24 mouse cellular contexts compared by ENCODE assay signal in genomic region chr16:6119472-6119871, GRCm38 (mm10).
DNase-seq lines count a peak whose midpoint lies in the region; ATAC-seq and TF ChIP-seq lines count a peak whose summit lies in the region.
"Had no signal": no experiment of that assay in that cellular context is flagged by ENCODE, and none has a peak within 500 bp of the region (broad histone marks: within the 10 kb centered on the region; RNA-seq: fewer than 3 reads in every experiment).

No protein-coding gene starts in this region.

- TF ChIP-seq CTCF in liver, embryonic 14.5 days (IDR thresholded peaks at IDR 0.05; ENCODE audit: low read depth): no peak
- no peak for TF ChIP-seq CTCF in layer of hippocampus, adult 2 months (conservative IDR thresholded peaks at IDR 0.05)

- H3K9ac ChIP-seq in forebrain, embryonic 11.5 days (ENCODE audit: low read length): no peak overlapping the region
- no peak overlapping the region for H3K9ac ChIP-seq in midbrain, embryonic 11.5 days (ENCODE audit: low read length)
- H3K9ac ChIP-seq in midbrain, embryonic 14.5 days (replicated peaks; ENCODE audit: low read length): no peak overlapping the region
- no peak overlapping the region for H3K9ac ChIP-seq in liver, embryonic 14.5 days (replicated peaks)
- H3K9ac ChIP-seq: embryonic facial prominence, embryonic 13.5 days; forebrain, embryonic 12.5 days; heart, embryonic 15.5 days; hindbrain, embryonic 14.5 days; intestine, embryonic 15.5 days had no signal

- TF ChIP-seq EP300 in liver, embryonic 14.5 days (IDR thresholded peaks at IDR 0.05; ENCODE audit: low read depth): peak; percentile 75

- no peaks in the 10 kb centered on the region for H3K27me3 ChIP-seq in forebrain, embryonic 11.5 days (ENCODE audit: control insufficient read depth, insufficient read depth, low read length)
- no peaks in the 10 kb centered on the region for H3K27me3 ChIP-seq in forebrain, embryonic 10.5 days (ENCODE audit: poor library complexity, severe bottlenecking)
- H3K27me3 ChIP-seq in midbrain, embryonic 11.5 days (ENCODE audit: control insufficient read depth, insufficient read depth, low read length): no peaks in the 10 kb centered on the region
- no peaks in the 10 kb centered on the region for H3K27me3 ChIP-seq in midbrain, embryonic 14.5 days (ENCODE audit: control insufficient read depth, insufficient read depth, low read length)
- H3K27me3 ChIP-seq in liver, embryonic 14.5 days (ENCODE audit: control insufficient read depth, insufficient read depth, low read length): no peaks in the 10 kb centered on the region
- H3K27me3 ChIP-seq: embryonic facial prominence, embryonic 13.5 days; forebrain, embryonic 12.5 days; heart, embryonic 15.5 days; intestine, embryonic 15.5 days; Patski had no signal

- H3K4me1 ChIP-seq in forebrain, embryonic 11.5 days (replicated peaks; ENCODE audit: control insufficient read depth, insufficient read depth, low read length): no peaks in the 10 kb centered on the region
- peaks cover under 1% of the 10 kb centered on the region; the same call in 1 of the 2 replicates for H3K4me1 ChIP-seq in forebrain, embryonic 10.5 days
- H3K4me1 ChIP-seq in midbrain, embryonic 11.5 days (ENCODE audit: control insufficient read depth, insufficient read depth, low read length): no peaks in the 10 kb centered on the region
- no peaks in the 10 kb centered on the region for H3K4me1 ChIP-seq in midbrain, embryonic 14.5 days (ENCODE audit: control insufficient read depth, insufficient read depth, low read length)
- H3K4me1 ChIP-seq in liver, embryonic 14.5 days (replicated peaks; ENCODE audit: control insufficient read depth in 2 of 2, insufficient read depth in 2 of 2, low read length in 1 of 2): peaks cover 0 to 7% of the 10 kb centered on the region in 2 experiments; a peak in 2 of 4 replicates
- H3K4me1 ChIP-seq: embryonic facial prominence, embryonic 13.5 days; forebrain, embryonic 12.5 days; heart, embryonic 15.5 days; hindbrain, embryonic 10.5 days; intestine, embryonic 15.5 days had no signal

- no peak for ATAC-seq in forebrain, embryonic 11.5 days (replicated peaks; ENCODE audit: low FRiP score)
- ATAC-seq in midbrain, embryonic 11.5 days (ENCODE audit: low FRiP score): no peak
- ATAC-seq in midbrain, embryonic 14.5 days (ENCODE audit: low FRiP score, low TSS enrichment): no peak
- no peak for ATAC-seq in liver, embryonic 14.5 days (ENCODE audit: insufficient read depth)
- ATAC-seq: activated CD4-positive, CD25-positive, alpha-beta regulatory T cell, adult 4 months; forebrain, embryonic 16.5 days; intestine, embryonic 15.5 days; Patski had no signal

- H3K9me3 ChIP-seq in forebrain, embryonic 11.5 days (ENCODE audit: control insufficient read depth, low read length): no peaks in the 10 kb centered on the region
- peaks cover 5% of the 10 kb centered on the region; the same call in 1 of the 2 replicates for H3K9me3 ChIP-seq in forebrain, embryonic 10.5 days
- H3K9me3 ChIP-seq in midbrain, embryonic 11.5 days (ENCODE audit: control insufficient read depth, low read length): no peaks in the 10 kb centered on the region; the same call in 1 of the 2 replicates
- no peaks in the 10 kb centered on the region for H3K9me3 ChIP-seq in midbrain, embryonic 14.5 days (ENCODE audit: control insufficient read depth, low read length)
- H3K9me3 ChIP-seq in liver, embryonic 14.5 days (ENCODE audit: control insufficient read depth, low read length): no peaks in the 10 kb centered on the region
- H3K9me3 ChIP-seq: embryonic facial prominence, embryonic 13.5 days; forebrain, embryonic 12.5 days; heart, embryonic 15.5 days; intestine, embryonic 15.5 days had no signal

- H3K4me3 ChIP-seq in forebrain, embryonic 11.5 days (ENCODE audit: low read depth, low read length): no peak overlapping the region
- H3K4me3 ChIP-seq in forebrain, embryonic 10.5 days: no peak overlapping the region
- H3K4me3 ChIP-seq in midbrain, embryonic 11.5 days (ENCODE audit: low read depth, low read length): no peak overlapping the region
- no peak overlapping the region for H3K4me3 ChIP-seq in midbrain, embryonic 14.5 days (replicated peaks; ENCODE audit: low read depth, low read length)
- no peak overlapping the region for H3K4me3 ChIP-seq in liver, embryonic 14.5 days (ENCODE audit: insufficient read depth in 1 of 2, low read depth in 2 of 2, low read length in 2 of 2)
- no peak overlapping the region for H3K4me3 ChIP-seq in layer of hippocampus, adult 2 months
- H3K4me3 ChIP-seq: embryonic facial prominence, embryonic 13.5 days; forebrain, embryonic 12.5 days; heart, embryonic 15.5 days; hindbrain, embryonic 10.5 days; intestine, embryonic 15.5 days had no signal

- no peak overlapping the region for H3K4me2 ChIP-seq in forebrain, embryonic 11.5 days (ENCODE audit: low read depth, low read length, severe bottlenecking)
- no peak overlapping the region for H3K4me2 ChIP-seq in midbrain, embryonic 11.5 days
- no peak overlapping the region for H3K4me2 ChIP-seq in midbrain, embryonic 14.5 days (ENCODE audit: low read length)
- H3K4me2 ChIP-seq in liver, embryonic 14.5 days (ENCODE audit: low read depth): no peak overlapping the region
- H3K4me2 ChIP-seq: embryonic facial prominence, embryonic 13.5 days; forebrain, embryonic 12.5 days; heart, embryonic 11.5 days; heart, embryonic 15.5 days; hindbrain, embryonic 14.5 days; intestine, embryonic 15.5 days had no signal

- H3K27ac ChIP-seq in forebrain, embryonic 11.5 days (ENCODE audit: low read depth, low read length): no peak overlapping the region
- no peak overlapping the region for H3K27ac ChIP-seq in forebrain, embryonic 10.5 days
- H3K27ac ChIP-seq in midbrain, embryonic 11.5 days (ENCODE audit: low read depth, low read length): no peak overlapping the region
- H3K27ac ChIP-seq in midbrain, embryonic 14.5 days (replicated peaks; ENCODE audit: low read depth, low read length): no peak overlapping the region
- no peak overlapping the region for H3K27ac ChIP-seq in liver, embryonic 14.5 days
- H3K27ac ChIP-seq in layer of hippocampus, adult 2 months: no peak overlapping the region
- H3K27ac ChIP-seq: embryonic facial prominence, embryonic 13.5 days; forebrain, embryonic 12.5 days; heart, embryonic 15.5 days; hindbrain, embryonic 10.5 days; hindbrain, embryonic 14.5 days; intestine, embryonic 15.5 days had no signal

- WGBS in forebrain, embryonic 11.5 days: 65% methylated on average over 1 of the region's 1 CpGs
- 67% methylated on average over 1 of the region's 1 CpGs for WGBS in forebrain, embryonic 10.5 days
- WGBS in midbrain, embryonic 11.5 days: 75% methylated on average over 1 of the region's 1 CpGs
- WGBS in midbrain, embryonic 14.5 days: 68% methylated on average over 1 of the region's 1 CpGs
- 6% methylated on average over 1 of the region's 1 CpGs for WGBS in liver, embryonic 14.5 days (ENCODE audit: insufficient replicate concordance)

- H3K36me3 ChIP-seq in forebrain, embryonic 11.5 days (ENCODE audit: control insufficient read depth, insufficient read depth, low read length): no peaks in the 10 kb centered on the region
- no peaks in the 10 kb centered on the region for H3K36me3 ChIP-seq in forebrain, embryonic 10.5 days (replicated peaks)
- H3K36me3 ChIP-seq in midbrain, embryonic 11.5 days (ENCODE audit: control insufficient read depth, insufficient read depth, low read length): no peaks in the 10 kb centered on the region
- H3K36me3 ChIP-seq in midbrain, embryonic 14.5 days (ENCODE audit: control insufficient read depth, insufficient read depth, low read length): no peaks in the 10 kb centered on the region
- no peaks in the 10 kb centered on the region for H3K36me3 ChIP-seq in liver, embryonic 14.5 days (replicated peaks; ENCODE audit: control insufficient read depth, insufficient read depth, low read depth)
- H3K36me3 ChIP-seq: embryonic facial prominence, embryonic 13.5 days; forebrain, embryonic 12.5 days; heart, embryonic 15.5 days; hindbrain, embryonic 10.5 days; intestine, embryonic 15.5 days had no signal

- DNase-seq in forebrain, embryonic 11.5 days (ENCODE audit: low spot score): peak; percentile 5
- no peak for DNase-seq in forebrain, embryonic 10.5 days (ENCODE audit: extremely low spot score, low spot score)
- peak; percentile 12 for DNase-seq in midbrain, embryonic 11.5 days (ENCODE audit: low spot score, missing footprints)
- DNase-seq in midbrain, embryonic 14.5 days: no peak
- DNase-seq in liver, embryonic 14.5 days (ENCODE audit: low read depth in 3 of 3, low spot score in 3 of 3): no peak
- DNase-seq in frontal cortex, adult 2 months (ENCODE audit: extremely low spot score in 1 of 2, low spot score in 1 of 2): no peak
- DNase-seq in layer of hippocampus, adult 2 months (ENCODE audit: low spot score in 2 of 2): no peak
- DNase-seq in heart, adult 8-10 months (ENCODE audit: low spot score): no peak
- DNase-seq: adrenal gland, postnatal 25 days; cerebellum, adult 2 months; cerebellum, postnatal 14 days; gastrocnemius, postnatal 36 days; heart, adult 18-20 months; heart, postnatal 14 days had no signal

Comparison
In these comparisons a context has a peak if more than half of its experiments do, and no peak if none do; other contexts are left out.
1. DNase-seq: peak in forebrain, embryonic 11.5 days (single experiment) and midbrain, embryonic 11.5 days (single experiment); none in forebrain, embryonic 10.5 days (single experiment), midbrain, embryonic 14.5 days (single experiment), liver, embryonic 14.5 days (0 of 3), frontal cortex, adult 2 months (0 of 2), layer of hippocampus, adult 2 months (0 of 2) and heart, adult 8-10 months (single experiment).